Mouse (Mus musculus) granulocyte monocyte progenitor cell, adult 5-6 weeks (primary cell): ENCODE measurements around the gene Slc25a38. TPM values are rescaled to one million over a fixed set of nuclear protein-coding genes. Genes with fewer than 3 reads are reported as not detected.
"Not testable (repeated sequence)": the region's sequence is repeated elsewhere in the genome, so short reads cannot be mapped to it uniquely, and the experiment has no call there.

ENCODE experiments used
- ATAC-seq: replicated peaks from 2 replicates; pipeline ENCODE4 v1.8.0; 2016; ENCODE audit warnings: mild to moderate bottlenecking, moderate TSS enrichment, inconsistent platforms; ENCODE audit not compliant: poor library complexity, severe bottlenecking
- total RNA-seq, 2 experiments: library from RNA; stranded (forward) in 1 of 2; stranded (reverse) in 1 of 2; fragments of 200-712, 200-1000 nt in 1 of 2; fragments of >200 nt in 1 of 2; fragmentation: Nextera tagmentation in 1 of 2; gene quantifications; 2 replicates each; pipeline ENCODE4 v1.2.3; 2014 to 2017

Slc25a38 gene
- total RNA-seq, 2 experiments from 2014 or later = 11.5 to 14.5 TPM

GRCm38 (mm10) chr9:120098682-120099081 is 11.5 kb upstream of the Slc25a38 start:
- peak; percentile 87 for ATAC-seq

GRCm38 (mm10) chr9:120099304-120099703 is 10.9 kb upstream of the Slc25a38 start:
- no peak for ATAC-seq

- ATAC-seq = peak; percentile 65; the same call in 1 of the 2 replicates
Observed at GRCm38 (mm10) chr9:120101165-120101564, 9.0 kb upstream of the Slc25a38 start.

- ATAC-seq = not testable (repeated sequence)
Observed at GRCm38 (mm10) chr9:120108953-120109352, 1.2 kb upstream of the Slc25a38 start.

GRCm38 (mm10) chr9:120111156-120111945 is 1.2 kb downstream of the Slc25a38 start:
- no peak for ATAC-seq

- no peak for ATAC-seq
Observed at GRCm38 (mm10) chr9:120112472-120112871, 2.3 kb downstream of the Slc25a38 start.

- ATAC-seq = no peak
Observed at GRCm38 (mm10) chr9:120113456-120113855, 3.3 kb downstream of the Slc25a38 start.

GRCm38 (mm10) chr9:120114051-120114788 is 4.0 kb downstream of the Slc25a38 start:
- ATAC-seq = no peak

GRCm38 (mm10) chr9:120114789-120115151 is 4.6 kb downstream of the Slc25a38 start:
- no peak for ATAC-seq

GRCm38 (mm10) chr9:120115580-120115979 is 5.4 kb downstream of the Slc25a38 start:
- no peak for ATAC-seq

GRCm38 (mm10) chr9:120116184-120116624 is 6.0 kb downstream of the Slc25a38 start:
- peak; percentile 80 for ATAC-seq

- ATAC-seq = peak; percentile 67
Observed at GRCm38 (mm10) chr9:120118212-120118611, 8.0 kb downstream of the Slc25a38 start.

GRCm38 (mm10) chr9:120120503-120120902 is 10.3 kb downstream of the Slc25a38 start:
- ATAC-seq = no peak

- no peak for ATAC-seq
Observed at GRCm38 (mm10) chr9:120126868-120127267, 16.7 kb downstream of the Slc25a38 start.

GRCm38 (mm10) chr9:120127538-120128251 is 17.5 kb downstream of the Slc25a38 start, which contains the start of gene Rpsa:
Rpsa (plus strand) TSS chr9:120127689.
- ATAC-seq = peak; percentile 90

GRCm38 (mm10) chr9:120129276-120129675 is 19.1 kb downstream of the Slc25a38 start:
- ATAC-seq = no peak

- ATAC-seq = no peak
Observed at GRCm38 (mm10) chr9:120131784-120132288, 21.7 kb downstream of the Slc25a38 start.

GRCm38 (mm10) chr9:120132980-120133754 is 23.0 kb downstream of the Slc25a38 start:
- peak; percentile 26 for ATAC-seq

GRCm38 (mm10) chr9:120133755-120134475 is 23.7 kb downstream of the Slc25a38 start:
- no peak for ATAC-seq
